Mouse (Mus musculus) myocyte (in vitro differentiated cells): ENCODE results near the gene Anks1b. TPM values are rescaled to one million over a fixed set of nuclear protein-coding genes. Genes with fewer than 3 reads are reported as not detected.
A peak's percentile ranks its signal among the peaks of the same experiment; 100 is the strongest.

Experiments
- H3K27me3 ChIP-seq: one replicate; pipeline ENCODE4 v1.6.1; 2011; ENCODE audit not compliant: control insufficient read depth, insufficient read depth, insufficient read length
- H3K36me3 ChIP-seq: one replicate; pipeline ENCODE4 v1.6.1; 2011; ENCODE audit not compliant: control insufficient read depth, insufficient read depth
- H3K4me2 ChIP-seq: one replicate; pipeline ENCODE4 v1.6.1; 2011; ENCODE audit warnings: low read depth, control low read depth
- H3K4me3 ChIP-seq: one replicate; pipeline ENCODE4 v1.5.1; 2011; ENCODE audit warnings: mild to moderate bottlenecking, control low read depth, moderate library complexity
- H3K79me2 ChIP-seq: one replicate; pipeline ENCODE4 v1.6.1; 2011; ENCODE audit not compliant: control insufficient read depth, insufficient read depth
- H3ac ChIP-seq: one replicate; pipeline ENCODE4 v1.6.1; 2011; ENCODE audit not compliant: control insufficient read depth, insufficient read length
- CEBPB ChIP-seq: IDR thresholded peaks from 2 replicates; pipeline ENCODE4 v1.6.1; 2011; ENCODE audit warnings: mild to moderate bottlenecking, moderate library complexity; ENCODE audit not compliant: poor library complexity, insufficient read depth, severe bottlenecking
- E2F4 ChIP-seq: IDR thresholded peaks from one replicate; pipeline ENCODE4 v1.6.1; 2011; ENCODE audit warnings: mild to moderate bottlenecking, control low read depth, moderate library complexity; ENCODE audit not compliant: insufficient read depth
- MAX ChIP-seq: IDR thresholded peaks from one replicate; pipeline ENCODE4 v1.6.1; 2011; ENCODE audit warnings: low read depth, mild to moderate bottlenecking, control low read depth
- MYOD1 ChIP-seq, 3 experiments: IDR thresholded peaks; one replicate each; pipeline ENCODE4 v1.6.1; 2011; ENCODE audit warnings: control low read depth in 2 of 3, low read depth in 2 of 3, mild to moderate bottlenecking in 2 of 3, moderate library complexity in 1 of 3; ENCODE audit not compliant: insufficient read length in 2 of 3, control insufficient read depth in 1 of 3
- MYOG ChIP-seq, 3 experiments: IDR thresholded peaks; one replicate each; pipeline ENCODE4 v1.6.1; 2011; ENCODE audit warnings: control low read depth in 2 of 3, low read depth in 2 of 3, mild to moderate bottlenecking in 2 of 3; ENCODE audit not compliant: insufficient read length in 2 of 3, control insufficient read depth in 1 of 3, insufficient read depth in 1 of 3
- POLR2A ChIP-seq: IDR thresholded peaks from one replicate; pipeline ENCODE4 v1.6.1; 2011; ENCODE audit warnings: low read depth, mild to moderate bottlenecking, control low read depth, moderate library complexity; ENCODE audit not compliant: insufficient read length
- POLR2AphosphoS2 ChIP-seq: IDR thresholded peaks from one replicate; pipeline ENCODE4 v1.6.1; 2011; ENCODE audit warnings: low read depth, control low read depth; ENCODE audit not compliant: insufficient read length
- REST ChIP-seq: IDR thresholded peaks from one replicate; pipeline ENCODE4 v1.6.1; 2011; ENCODE audit warnings: mild to moderate bottlenecking, control low read depth, moderate library complexity; ENCODE audit not compliant: insufficient read depth, insufficient read length
- SRF ChIP-seq: IDR thresholded peaks from one replicate; pipeline ENCODE4 v1.6.1; 2011; ENCODE audit warnings: low read depth; ENCODE audit not compliant: control insufficient read depth, insufficient read length
- TCF12 ChIP-seq: IDR thresholded peaks from one replicate; pipeline ENCODE4 v1.6.1; 2011; ENCODE audit warnings: mild to moderate bottlenecking, control low read depth; ENCODE audit not compliant: poor library complexity, insufficient read depth, severe bottlenecking
- TCF3 ChIP-seq: IDR thresholded peaks from one replicate; pipeline ENCODE4 v1.6.1; 2011; ENCODE audit warnings: low read depth, control low read depth; ENCODE audit not compliant: insufficient read length
- USF1 ChIP-seq: IDR thresholded peaks from one replicate; pipeline ENCODE4 v1.6.1; 2011; ENCODE audit warnings: low read depth, mild to moderate bottlenecking, control low read depth, moderate library complexity
- polyA plus RNA-seq: library from polyadenylated mRNA; unstranded; fragments of >200 nt; fragmentation: generic; extraction: Trizol; gene quantifications from one replicate; pipeline ENCODE4 v1.2.1, GENCODE M21; 2012; ENCODE audit warnings: missing spikeins

Gene Anks1b
- polyA plus RNA-seq, 1 experiment, result 0.13 TPM

DNA sequence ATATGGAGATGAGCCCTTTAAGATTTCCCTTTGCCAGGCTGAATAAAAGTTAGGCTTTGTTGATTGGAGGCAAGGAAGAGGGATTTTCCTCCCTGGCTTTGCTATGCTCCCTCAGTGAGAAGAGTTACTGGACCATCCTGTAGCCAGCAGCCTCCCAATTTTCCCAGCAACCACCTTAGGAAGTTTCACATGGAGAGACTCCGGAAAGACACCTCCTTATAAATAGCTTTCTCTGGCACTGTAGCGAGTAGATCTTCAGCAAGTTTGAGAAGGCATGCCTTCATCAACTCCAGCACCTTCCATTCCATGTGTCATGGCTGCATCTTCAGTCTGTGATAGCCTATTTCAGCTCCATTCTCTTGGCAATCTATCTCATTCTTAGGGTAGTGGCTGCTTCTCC is 535.2 kb downstream of the Anks1b start:
- TF ChIP-seq POLR2AphosphoS2 (no peak), POLR2A (no peak), SRF (no peak), MYOD1 (IDR thresholded peaks at IDR 0.05; ENCODE audit: control insufficient read depth in 1 of 3, insufficient read length in 2 of 3, low read depth in 2 of 3) (no peak), REST (no peak), MYOG (IDR thresholded peaks at IDR 0.05; ENCODE audit: control insufficient read depth in 1 of 3, insufficient read depth in 1 of 3, insufficient read length in 2 of 3, low read depth in 2 of 3) (no peak), TCF12 (no peak), MAX (no peak)
- H3K27me3 ChIP-seq, result no peaks in the 10 kb centered on the region
- no peak overlapping the region for H3K4me2 ChIP-seq
- H3K4me3 ChIP-seq, result no peak overlapping the region
- no peak overlapping the region for H3ac ChIP-seq
- H3K79me2 ChIP-seq, result no peaks in the 10 kb centered on the region
- no peaks in the 10 kb centered on the region for H3K36me3 ChIP-seq

GRCm38 (mm10) chr10:90431527-90431926 is 558.2 kb downstream of the Anks1b start:
- Histone ChIP-seq H3K79me2 (no peaks in the 10 kb centered on the region), H3K36me3 (no peaks in the 10 kb centered on the region), H3K27me3 (no peaks in the 10 kb centered on the region), H3ac (no peak overlapping the region), H3K4me3 (no peak overlapping the region), H3K4me2 (no peak overlapping the region)
- TF ChIP-seq CEBPB (no peak), MYOD1 (IDR thresholded peaks at IDR 0.05; ENCODE audit: control insufficient read depth in 1 of 3, insufficient read length in 2 of 3, low read depth in 2 of 3) (no peak), SRF (no peak), TCF3 (no peak), MAX (no peak), REST (no peak), POLR2A (no peak), E2F4 (no peak), TCF12 (no peak)

DNA sequence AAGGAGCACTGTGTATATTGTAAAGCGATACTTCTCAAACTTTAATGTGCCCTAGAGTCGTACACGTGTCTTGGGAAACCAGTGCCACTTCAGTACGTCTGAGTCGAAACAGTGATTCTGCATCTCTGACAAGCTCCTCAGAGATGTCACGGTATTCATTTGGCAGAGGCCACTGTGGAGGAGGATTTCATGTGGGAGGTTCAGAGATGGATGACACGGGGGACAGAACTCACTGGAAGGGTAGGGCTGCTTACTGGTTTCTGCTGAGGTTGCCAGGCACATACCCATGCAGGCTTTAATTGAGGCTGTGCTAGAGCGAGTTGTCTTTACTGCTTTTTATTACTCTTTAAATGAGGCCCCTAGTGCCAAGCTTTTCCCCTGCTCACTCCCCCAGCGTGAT is 558.7 kb downstream of the Anks1b start:
- H3K4me2 ChIP-seq, result no peak overlapping the region
- TF ChIP-seq USF1, result no peak
- no peak for TF ChIP-seq MYOD1 (IDR thresholded peaks at IDR 0.05; ENCODE audit: control insufficient read depth in 1 of 3, insufficient read length in 2 of 3, low read depth in 2 of 3)
- no peak for TF ChIP-seq TCF3
- no peak for TF ChIP-seq REST
- no peak for TF ChIP-seq MYOG (IDR thresholded peaks at IDR 0.05; ENCODE audit: control insufficient read depth in 1 of 3, insufficient read depth in 1 of 3, insufficient read length in 2 of 3, low read depth in 2 of 3)
- no peak for TF ChIP-seq CEBPB
- TF ChIP-seq MAX, result no peak
- TF ChIP-seq E2F4, result no peak
- no peak for TF ChIP-seq TCF12
- TF ChIP-seq POLR2AphosphoS2, result no peak
- no peak for TF ChIP-seq POLR2A
- no peak for TF ChIP-seq SRF
- no peak overlapping the region for H3ac ChIP-seq
- no peaks in the 10 kb centered on the region for H3K27me3 ChIP-seq
- no peak overlapping the region for H3K4me3 ChIP-seq
- no peaks in the 10 kb centered on the region for H3K36me3 ChIP-seq
- H3K79me2 ChIP-seq, result no peaks in the 10 kb centered on the region

DNA sequence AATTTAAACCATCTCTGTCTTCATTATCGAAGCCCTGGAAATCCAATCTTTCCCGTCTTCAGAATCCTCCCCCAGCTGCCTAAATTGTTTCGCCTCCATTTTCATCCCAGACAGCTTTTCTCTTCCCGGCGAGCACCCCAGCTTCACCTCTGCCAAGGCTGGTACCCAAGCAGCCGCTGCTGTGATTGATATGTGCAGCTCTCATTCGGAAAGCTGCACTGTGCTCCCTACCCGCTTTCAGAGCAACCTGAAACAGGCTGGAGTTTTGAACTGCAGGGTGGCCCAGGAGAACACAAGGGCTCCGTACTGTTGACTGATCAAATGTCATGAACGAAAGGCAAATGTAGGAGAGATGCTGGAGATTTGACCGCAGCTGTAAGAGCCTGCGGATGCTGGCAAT is 559.2 kb downstream of the Anks1b start:
- Histone ChIP-seq H3K4me3 (no peak overlapping the region), H3K4me2 (no peak overlapping the region), H3K36me3 (no peaks in the 10 kb centered on the region), H3ac (no peak overlapping the region), H3K27me3 (no peaks in the 10 kb centered on the region), H3K79me2 (no peaks in the 10 kb centered on the region)
- TF ChIP-seq USF1, result no peak
- no peak for TF ChIP-seq TCF12
- TF ChIP-seq POLR2A, result no peak
- no peak for TF ChIP-seq E2F4
- TF ChIP-seq MYOD1 (IDR thresholded peaks at IDR 0.05; ENCODE audit: control insufficient read depth in 1 of 3, insufficient read length in 2 of 3, low read depth in 2 of 3), result no peak
- TF ChIP-seq CEBPB, result no peak
- no peak for TF ChIP-seq POLR2AphosphoS2
- no peak for TF ChIP-seq SRF
- TF ChIP-seq REST, result no peak
- TF ChIP-seq TCF3, result no peak

DNA sequence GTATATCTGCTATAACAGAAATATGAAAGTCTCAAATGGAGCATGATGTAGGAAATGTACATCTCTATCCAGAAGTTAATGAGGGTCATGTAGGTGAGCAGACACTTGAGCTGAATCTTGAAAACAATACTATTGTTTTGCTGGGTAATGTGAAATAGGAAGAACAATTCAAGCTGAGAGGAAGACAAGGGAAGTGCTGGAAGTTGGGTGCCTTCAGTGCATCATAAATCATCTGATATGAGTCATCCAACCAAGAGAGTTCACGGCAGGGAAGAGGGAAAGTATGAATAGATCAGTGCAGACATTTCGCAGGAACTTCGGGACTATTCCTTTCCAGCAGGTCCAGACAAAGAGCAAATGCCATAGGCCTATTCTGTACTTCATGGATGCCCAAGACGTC is 567.7 kb downstream of the Anks1b start:
- H3K4me3 ChIP-seq, result no peak overlapping the region
- peak overlapping the region; percentile 54 for H3K4me2 ChIP-seq
- H3ac ChIP-seq, result no peak overlapping the region
- no peak for TF ChIP-seq CEBPB
- no peak for TF ChIP-seq MAX
- TF ChIP-seq USF1, result no peak
- no peak for TF ChIP-seq MYOD1 (IDR thresholded peaks at IDR 0.05; ENCODE audit: control insufficient read depth in 1 of 3, insufficient read length in 2 of 3, low read depth in 2 of 3)
- no peak for TF ChIP-seq POLR2AphosphoS2
- no peak for TF ChIP-seq TCF12
- no peak for TF ChIP-seq MYOG (IDR thresholded peaks at IDR 0.05; ENCODE audit: control insufficient read depth in 1 of 3, insufficient read depth in 1 of 3, insufficient read length in 2 of 3, low read depth in 2 of 3)
- no peak for TF ChIP-seq TCF3
- TF ChIP-seq E2F4, result no peak
- no peak for TF ChIP-seq REST
- no peak for TF ChIP-seq POLR2A
- TF ChIP-seq SRF, result no peak
- no peaks in the 10 kb centered on the region for H3K27me3 ChIP-seq
- no peaks in the 10 kb centered on the region for H3K36me3 ChIP-seq
- no peaks in the 10 kb centered on the region for H3K79me2 ChIP-seq
